Mouse (Mus musculus) small intestine, adult 2 months (tissue): ENCODE measurements around the gene Myl7.

Experiments
- CTCF ChIP-seq: fragments of 200-500 bp; IDR thresholded peaks from 2 replicates; pipeline ENCODE4 v1.5.1; 2012; ENCODE audit warnings: low read depth, mild to moderate bottlenecking, control low read depth, inconsistent platforms, low read length, moderate library complexity, mixed read lengths; ENCODE audit not compliant: insufficient replicate concordance, insufficient read length; ENCODE audit errors: extremely low read depth
- POLR2A ChIP-seq: fragments of 200-500 bp; IDR thresholded peaks from 2 replicates; pipeline ENCODE4 v1.6.1; 2012; ENCODE audit warnings: low read depth, mild to moderate bottlenecking, control low read depth, inconsistent platforms, low read length, moderate library complexity

- TF ChIP-seq CTCF, result no peak
- TF ChIP-seq POLR2A, result no peak
Measured at GRCm38 (mm10) chr11:5903844-5904243, 5.3 kb upstream of the Myl7 start.
